Mouse (Mus musculus) small intestine, adult 2 months (tissue): ENCODE data around the gene Snx7.

Experiments
- CTCF ChIP-seq: fragments of 200-500 bp; IDR thresholded peaks from 2 replicates; pipeline ENCODE4 v1.5.1; 2012; ENCODE audit warnings: low read depth, mild to moderate bottlenecking, control low read depth, inconsistent platforms, low read length, moderate library complexity, mixed read lengths; ENCODE audit not compliant: insufficient replicate concordance, insufficient read length; ENCODE audit errors: extremely low read depth
- POLR2A ChIP-seq: fragments of 200-500 bp; IDR thresholded peaks from 2 replicates; pipeline ENCODE4 v1.6.1; 2012; ENCODE audit warnings: low read depth, mild to moderate bottlenecking, control low read depth, inconsistent platforms, low read length, moderate library complexity

DNA sequence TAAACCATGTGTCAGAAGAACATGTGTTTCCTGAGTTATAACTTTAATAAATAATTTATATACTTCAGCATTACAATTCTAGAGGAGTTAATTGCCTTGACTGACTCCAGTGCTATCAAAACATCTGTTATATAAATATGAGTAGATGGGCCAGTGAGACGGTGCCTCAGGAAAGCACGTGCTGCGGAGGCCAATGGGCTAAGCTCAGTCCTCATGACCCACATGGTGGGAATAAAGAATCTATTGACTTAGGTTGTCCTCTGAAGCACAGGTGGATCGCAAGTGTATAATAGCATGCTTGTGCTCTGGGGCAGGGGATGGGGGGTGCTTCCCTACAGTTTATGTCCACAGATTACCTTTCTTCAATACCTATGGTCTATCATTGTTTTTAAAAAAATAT lies 56.6 kb downstream of the Snx7 start:
- TF ChIP-seq CTCF, result no peak
- TF ChIP-seq POLR2A, result no peak
